Mouse (Mus musculus) heart, adult 11 months (tissue): ENCODE data around the gene Fam50b.
A peak's percentile ranks its signal among the peaks of the same experiment; 100 is the strongest.

Experiments
- DNase-seq: peaks from one replicate; pipeline ENCODE4 v3.0.0; 2022

Fam50b gene

GRCm38 (mm10) chr13:34734686-34735085, at the start of gene Fam50b:
Gene Fam50b (plus strand): TSS chr13:34734850.
- DNase-seq, result peak; percentile 59

DNA sequence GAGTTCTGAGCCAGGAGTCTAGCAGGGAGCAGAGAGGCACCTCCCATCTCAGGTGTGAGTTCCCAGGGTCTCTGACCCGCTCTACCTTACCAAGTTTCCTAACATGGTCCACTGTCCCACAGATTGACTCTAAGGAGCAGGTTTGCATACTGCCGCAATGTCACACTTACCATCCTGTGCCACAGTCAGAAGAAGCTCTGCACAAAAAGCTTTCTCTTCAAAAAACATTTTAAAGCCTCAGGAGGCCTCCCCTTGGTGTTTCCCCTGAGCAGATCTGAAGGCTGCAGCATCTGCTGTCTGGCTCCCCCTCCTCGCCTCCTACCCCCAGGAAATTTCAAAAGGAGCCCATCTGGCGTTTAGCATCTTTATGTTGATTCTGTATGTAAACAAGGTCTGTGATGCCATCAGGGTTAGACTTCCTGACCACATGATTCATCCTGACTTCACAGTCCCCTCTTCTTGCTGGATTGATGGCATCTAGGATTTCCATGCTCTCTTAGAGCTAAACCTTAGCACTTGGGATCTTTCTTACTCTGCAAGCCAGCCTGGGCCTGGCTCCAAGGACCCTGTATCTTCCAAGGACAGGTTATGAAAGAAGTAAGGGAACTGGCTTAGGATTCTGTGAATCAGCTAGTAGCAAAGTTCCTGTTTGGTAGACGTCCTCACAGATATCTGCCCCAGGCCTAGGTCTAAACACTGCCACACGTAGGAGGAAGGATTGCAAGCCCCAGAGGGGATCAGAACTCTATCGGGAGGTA, 49.5 kb upstream of the Fam50b start:
- peak; percentile 69 for DNase-seq

DNA sequence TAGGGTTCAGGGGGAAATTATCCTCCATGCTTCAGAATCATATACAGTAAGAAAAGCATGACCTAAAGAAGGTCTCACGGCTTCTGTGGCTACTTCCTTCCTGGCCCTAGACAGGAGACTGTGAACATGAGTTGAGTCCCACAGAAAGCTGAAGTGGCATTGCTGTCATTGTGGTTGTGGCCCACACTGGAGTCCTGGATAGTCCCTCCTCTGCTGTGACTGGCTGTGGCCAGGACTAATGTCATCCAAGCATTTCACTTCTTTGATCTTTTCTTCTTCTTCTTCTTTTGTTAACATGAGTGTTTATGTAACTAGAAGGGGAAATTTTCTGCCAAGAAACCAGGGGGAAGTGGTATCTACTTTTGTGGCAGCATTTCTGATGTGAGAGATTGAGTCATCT, 43.6 kb upstream of the Fam50b start:
- DNase-seq, result peak; percentile 55

DNA sequence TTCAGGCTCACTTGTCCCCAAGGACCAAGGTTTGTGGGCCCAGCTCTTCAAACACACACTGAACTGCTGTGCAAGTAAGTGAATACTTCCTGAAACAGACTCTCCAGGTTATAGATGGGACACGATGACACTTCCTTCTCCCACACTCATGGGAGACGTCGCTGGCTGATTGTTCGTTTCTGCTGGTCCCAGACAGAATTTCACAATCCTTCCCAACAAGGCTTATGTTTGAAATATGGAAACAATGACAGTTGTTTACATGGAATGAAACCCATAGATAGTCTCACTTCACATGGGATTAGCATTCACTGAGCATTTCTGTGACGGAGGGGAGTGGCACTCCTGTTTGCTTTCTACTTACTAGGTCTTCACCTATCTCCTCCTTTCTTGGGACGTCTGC, 41.5 kb upstream of the Fam50b start:
- no peak for DNase-seq

DNA sequence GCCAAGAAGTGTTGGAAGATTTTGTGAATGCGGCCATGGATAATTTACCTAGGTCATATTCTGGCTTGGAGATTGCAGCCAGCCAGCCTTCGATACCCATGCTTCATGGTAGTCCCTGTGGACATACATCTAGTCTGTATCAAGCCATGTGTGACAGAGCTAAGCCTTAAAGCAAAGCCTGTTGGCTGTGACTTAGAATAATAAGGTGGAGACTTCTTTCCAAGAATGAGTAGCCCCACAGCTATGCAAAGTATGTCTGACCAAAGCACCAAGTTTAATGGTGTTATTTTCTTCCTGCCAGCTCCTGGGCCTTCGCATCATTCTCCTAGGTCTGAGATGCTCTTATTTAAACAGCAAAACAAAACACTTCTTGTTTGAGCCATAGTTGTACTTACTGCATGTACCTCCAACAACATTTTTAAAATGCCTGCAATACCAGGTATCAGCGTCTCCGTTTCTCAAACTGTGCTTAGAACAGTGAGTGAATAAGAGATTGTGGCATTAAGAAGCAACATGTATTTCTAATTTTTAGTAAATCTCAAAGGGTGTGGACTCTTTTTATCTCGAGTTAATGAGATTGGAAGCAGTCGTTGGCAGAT, 37.8 kb upstream of the Fam50b start:
- peak; percentile 58 for DNase-seq

DNA sequence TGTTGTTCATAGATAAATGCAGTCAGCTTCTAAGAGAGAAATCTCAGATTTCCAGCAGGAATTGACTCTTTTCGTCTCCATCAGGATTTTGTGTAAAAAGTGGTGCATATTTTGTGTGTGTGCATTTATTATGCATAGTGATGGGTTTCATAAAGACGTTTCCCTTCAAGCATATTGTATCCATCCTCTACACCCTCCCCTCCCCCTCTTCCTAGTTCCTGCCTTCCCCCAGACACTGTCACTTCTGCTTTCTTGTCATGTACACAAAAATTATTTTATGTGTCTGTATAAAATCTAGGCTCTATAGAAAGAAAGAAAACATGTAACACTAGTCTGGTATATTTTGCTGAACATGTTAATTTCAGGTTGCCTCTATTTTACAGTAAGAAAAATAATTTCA, 34.6 kb upstream of the Fam50b start:
- peak; percentile 18 for DNase-seq

DNA sequence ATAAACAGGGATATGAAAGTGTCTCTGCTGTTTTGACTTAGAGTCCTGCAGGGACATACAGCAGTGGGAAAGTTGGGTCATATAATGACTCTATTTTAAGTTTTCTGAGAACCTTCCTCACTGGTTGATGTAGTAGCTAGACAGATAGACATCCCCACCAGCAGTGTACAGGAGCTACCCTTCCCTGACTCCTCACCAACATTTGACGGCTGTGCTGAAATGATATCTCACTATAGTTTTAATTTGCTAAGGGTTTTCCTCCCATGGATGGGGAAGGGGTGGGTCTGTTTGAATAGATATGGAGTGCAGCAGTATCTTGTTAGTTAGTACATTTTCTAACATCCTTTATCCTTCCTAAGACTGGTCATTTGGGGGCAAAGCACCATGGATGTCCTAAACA, 34.0 kb upstream of the Fam50b start:
- DNase-seq, result peak; percentile 28

- DNase-seq, result no peak
These were observed 31.3 kb upstream of the Fam50b start for GRCm38 (mm10) chr13:34703301-34703700.

DNA sequence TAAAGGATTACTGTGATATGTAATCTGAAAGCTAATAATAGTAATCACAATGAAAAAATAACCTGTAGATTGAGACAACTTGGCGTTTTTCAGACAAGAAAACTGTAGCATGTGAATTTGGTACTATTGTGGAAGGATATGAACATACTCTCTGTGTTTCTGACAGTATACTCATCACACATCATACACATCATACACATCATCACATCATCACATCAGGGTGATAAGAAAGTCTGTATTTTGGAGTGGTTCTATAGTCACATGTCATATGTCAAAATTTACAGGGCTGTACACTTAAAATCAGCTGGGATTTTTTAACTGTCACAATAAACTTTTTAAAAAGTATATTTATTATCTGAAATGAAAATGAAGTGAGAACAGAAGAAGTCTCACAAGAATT, 30.9 kb upstream of the Fam50b start:
- no peak for DNase-seq

DNA sequence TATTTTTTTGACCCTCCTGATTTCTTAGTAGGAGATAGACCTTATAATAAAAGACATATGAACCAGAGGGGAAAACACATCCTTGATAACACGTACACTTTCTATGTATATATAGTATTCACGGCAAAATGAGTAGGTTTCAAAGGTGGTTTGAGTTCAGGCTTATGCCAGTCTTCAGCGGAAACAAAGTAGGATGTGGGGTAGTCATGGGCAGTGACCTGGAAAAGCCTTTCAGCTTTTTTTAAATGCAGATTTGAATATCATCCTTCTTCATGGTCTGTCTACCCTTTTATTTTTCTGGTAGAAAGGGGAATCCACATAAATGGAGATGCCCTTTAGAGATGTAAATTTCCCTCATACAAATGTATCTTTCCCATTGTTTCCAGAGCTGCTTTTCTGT, 29.8 kb upstream of the Fam50b start:
- no peak for DNase-seq

- DNase-seq, result peak; percentile 99
These were observed 25.7 kb upstream of the Fam50b start for GRCm38 (mm10) chr13:34708955-34709354.

DNA sequence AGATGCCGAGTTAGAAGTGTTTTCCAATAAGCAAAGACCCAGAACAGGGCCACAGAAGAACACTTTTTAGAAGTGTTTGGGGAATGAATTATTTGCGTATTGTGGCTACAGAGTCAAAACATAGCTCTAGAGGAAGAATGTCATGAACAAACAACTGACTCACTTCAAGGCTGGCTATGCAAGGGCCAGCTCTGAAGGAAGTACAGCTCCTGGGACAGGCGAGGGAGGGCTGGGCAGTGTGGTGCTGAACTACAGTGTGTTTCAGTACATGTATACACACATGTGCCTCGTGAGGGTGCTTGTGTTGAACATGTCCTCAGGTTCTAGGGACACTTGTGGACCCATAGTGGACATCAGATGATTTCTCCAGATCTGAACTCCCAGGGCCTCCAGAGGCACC, 25.1 kb upstream of the Fam50b start:
- DNase-seq, result peak; percentile 83

GRCm38 (mm10) chr13:34711410-34711809, 23.2 kb upstream of the Fam50b start:
- peak; percentile 80 for DNase-seq

GRCm38 (mm10) chr13:34712881-34713280, 21.8 kb upstream of the Fam50b start:
- DNase-seq, result peak; percentile 28

- DNase-seq, result peak; percentile 96
These were observed 19.2 kb upstream of the Fam50b start for GRCm38 (mm10) chr13:34715437-34715838.

DNA sequence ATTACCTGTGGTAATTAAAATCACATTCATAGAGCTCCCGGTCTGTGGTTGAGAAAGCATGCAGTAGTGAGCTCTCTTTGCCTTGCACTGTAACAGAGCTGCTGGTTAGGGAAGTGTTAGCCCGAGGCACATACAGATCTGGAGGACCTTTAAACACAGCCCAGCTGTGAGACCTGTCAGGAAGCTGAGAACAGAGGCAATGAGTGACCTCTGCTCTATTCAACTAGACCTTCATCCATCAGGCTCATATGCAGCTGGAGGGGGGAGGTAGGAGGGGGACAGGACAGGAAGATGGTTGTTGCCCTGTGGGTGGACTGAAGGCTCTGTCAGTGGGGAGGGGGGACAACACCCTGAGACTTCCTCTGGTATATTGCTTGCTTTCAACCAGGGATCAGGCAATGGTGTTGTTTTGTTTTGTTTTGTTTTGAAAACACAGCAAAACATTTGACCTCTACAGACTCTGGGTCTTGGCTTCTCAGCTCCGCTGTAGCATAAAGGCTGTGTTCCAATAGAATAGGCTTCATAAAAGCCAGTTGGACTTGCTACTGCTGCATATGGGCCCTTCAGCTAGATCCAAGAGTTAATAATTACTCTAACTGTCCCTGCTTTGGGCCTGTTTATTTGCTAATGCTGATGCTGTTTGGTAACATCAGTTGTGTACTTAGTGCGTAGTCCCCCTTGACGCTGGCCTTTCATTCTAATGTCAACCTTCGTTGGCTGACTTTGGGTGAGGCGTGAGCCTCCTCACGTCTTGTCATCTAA, 9.6 kb upstream of the Fam50b start:
- DNase-seq, result peak; percentile 92

- DNase-seq, result peak; percentile 99
These were observed 8.7 kb upstream of the Fam50b start for GRCm38 (mm10) chr13:34725800-34726476.

GRCm38 (mm10) chr13:34726477-34726805, 8.2 kb upstream of the Fam50b start:
- DNase-seq, result no peak

- peak; percentile 84 for DNase-seq
These were observed 7.6 kb upstream of the Fam50b start for GRCm38 (mm10) chr13:34727060-34727459.

DNA sequence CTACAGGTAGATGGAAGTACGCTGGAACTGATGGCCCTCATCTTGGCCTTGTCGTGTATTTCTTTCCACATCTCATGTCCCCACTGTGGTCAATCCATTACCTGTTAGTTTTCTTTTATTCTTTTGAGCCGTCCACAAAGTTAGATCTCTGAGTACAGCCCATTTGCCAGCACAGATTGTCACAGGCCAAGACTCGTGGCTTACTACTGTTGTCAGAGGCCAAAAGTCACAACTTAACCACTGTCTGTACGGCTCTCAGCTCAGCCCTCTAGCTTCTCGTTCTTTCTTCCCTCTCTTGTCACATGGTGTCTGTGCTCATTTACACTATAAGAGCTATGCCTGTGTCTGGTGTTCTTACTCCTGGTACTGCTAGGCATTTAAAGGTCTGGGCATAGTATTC, 3.1 kb upstream of the Fam50b start:
- DNase-seq, result peak; percentile 64

DNA sequence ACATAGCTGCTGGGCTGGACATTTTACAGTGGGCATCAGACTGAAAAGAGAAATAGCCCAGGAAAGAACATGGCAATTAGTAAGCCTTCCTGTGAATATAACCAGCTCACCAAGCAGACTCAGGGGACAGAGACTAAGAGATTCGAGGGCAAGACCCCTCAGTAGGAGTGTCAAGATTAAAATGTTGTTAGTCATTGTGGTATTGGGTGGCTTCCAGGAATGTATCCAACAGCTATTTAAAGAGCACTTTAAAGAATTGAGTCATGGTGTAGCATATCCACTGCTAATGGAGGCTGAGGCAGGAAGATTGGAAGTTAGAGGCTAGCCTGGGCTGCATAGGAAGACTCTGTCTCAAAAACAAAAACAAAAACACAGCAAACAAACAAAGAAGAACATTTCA, 870 bp upstream of the Fam50b start:
- peak; percentile 30 for DNase-seq

- peak; percentile 92 for DNase-seq
These were observed 3.5 kb downstream of the Fam50b start for GRCm38 (mm10) chr13:34737968-34738698.

DNA sequence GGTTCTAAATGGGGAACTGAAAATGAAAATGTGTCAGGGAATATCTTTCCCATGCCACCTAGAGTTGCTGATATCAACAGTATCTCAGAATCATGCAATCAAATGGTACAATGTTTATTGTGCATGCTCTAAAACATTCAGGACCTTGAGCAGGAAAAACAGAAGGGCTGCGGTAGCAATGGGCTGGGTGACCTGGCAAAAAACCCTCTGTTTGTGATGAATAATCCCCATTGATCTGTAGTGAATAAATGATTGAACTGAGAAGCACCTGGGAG, 4.0 kb downstream of the Fam50b start:
- no peak for DNase-seq
